Mouse (Mus musculus): ENCODE data around the gene Fahd2a.

- no peak for TF ChIP-seq CTCF (IDR thresholded peaks at IDR 0.05; ENCODE audit: insufficient read depth, low read depth, low read length)
- no peak for TF ChIP-seq POLR2A (IDR thresholded peaks at IDR 0.05; ENCODE audit: insufficient read depth, low read depth, low read length)
These were observed 45.6 kb downstream of the Fahd2a start for GRCm38 (mm10) chr2:127398738-127399137.

Data from olfactory bulb, adult 2 months (tissue).